Mouse (Mus musculus): ENCODE measurements at regions not wholly inside any gene's neighbourhood (a gene's known extent, or its start where the extent isn't known, plus 50 kb on each side); places are given as distances from the start of the nearest gene placed in this dataset.

DNA sequence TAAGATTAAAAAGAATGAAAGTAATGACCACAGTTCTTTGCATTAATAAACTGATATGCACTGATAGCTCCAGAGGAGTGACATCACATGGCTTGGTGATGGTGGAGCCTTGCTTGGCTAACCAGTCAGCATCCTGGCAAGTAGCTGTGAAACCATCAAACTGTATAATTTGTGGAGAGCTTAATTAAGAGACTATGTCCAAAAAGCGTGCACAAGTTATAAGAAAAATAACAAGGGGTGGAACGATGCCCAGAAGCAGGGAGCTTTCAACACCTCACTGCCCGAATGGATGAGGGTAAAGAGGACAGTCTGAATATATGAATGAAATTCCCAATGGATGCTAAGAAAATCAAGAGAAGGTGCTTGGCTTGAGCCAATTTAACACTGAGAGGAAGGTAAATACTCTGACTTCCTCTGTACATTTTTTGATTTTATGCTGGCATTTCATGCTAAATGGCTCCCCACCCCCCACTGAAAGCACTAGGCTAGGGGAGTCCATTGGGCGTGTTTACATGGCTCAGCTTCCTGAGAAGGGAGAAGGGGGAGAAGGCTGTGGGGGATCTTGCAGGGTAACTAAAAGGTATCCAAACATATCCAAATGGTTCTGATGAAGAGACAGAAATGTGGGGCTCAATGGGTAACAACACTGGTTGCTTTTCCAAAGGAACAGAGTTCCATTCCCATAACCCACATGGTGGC is 150.2 kb upstream of the L3mbtl3 start:
- TF ChIP-seq CTCF (IDR thresholded peaks at IDR 0.05; ENCODE audit: low read depth) (no peak), EP300 (IDR thresholded peaks at IDR 0.05; ENCODE audit: low read depth) (no peak)

Measured in liver, embryonic 14.5 days (tissue).